Mouse (Mus musculus) limb, embryonic 10.5 days (tissue): ENCODE results near the gene Dolpp1. TPM values are rescaled to one million over a fixed set of nuclear protein-coding genes. Genes with fewer than 3 reads are reported as not detected.
A peak's percentile ranks its signal among the peaks of the same experiment; 100 is the strongest.

ENCODE experiments used
- DNase-seq: peaks from one replicate; pipeline ENCODE4 v3.0.0-alpha.2; 2017; ENCODE audit warnings: low spot score
- H3K27ac ChIP-seq: fragments of 300-500 bp; sonication (generic); 2 replicates; pipeline ENCODE4 v1.5.1; 2016; ENCODE audit warnings: mild to moderate bottlenecking
- H3K27me3 ChIP-seq: fragments of 300-500 bp; sonication (generic); 2 replicates; pipeline ENCODE4 v1.6.1; 2016; ENCODE audit warnings: low read depth, mild to moderate bottlenecking; ENCODE audit not compliant: poor library complexity, severe bottlenecking
- H3K36me3 ChIP-seq: fragments of 300-500 bp; sonication (generic); 2 replicates; pipeline ENCODE4 v1.6.1; 2016; ENCODE audit warnings: mild to moderate bottlenecking, moderate library complexity
- H3K4me1 ChIP-seq: fragments of 300-500 bp; sonication (generic); 2 replicates; pipeline ENCODE4 v1.6.1; 2016
- H3K4me3 ChIP-seq: fragments of 300-500 bp; sonication (generic); 2 replicates; pipeline ENCODE4 v1.5.1; 2016; ENCODE audit warnings: mild to moderate bottlenecking, moderate library complexity
- H3K9me3 ChIP-seq: fragments of 300-500 bp; sonication (generic); replicated peaks from 2 replicates; pipeline ENCODE4 v1.6.1; 2016; ENCODE audit warnings: mild to moderate bottlenecking
- WGBS: fragments of 180-500 bp; shearing (Covaris S2); methylation state at CpG from one replicate; pipeline ENCODE4 v1.1.7; 2016; 5-methylcytosine and 5-hydroxymethylcytosine counted together
- polyA plus RNA-seq: library from polyadenylated mRNA; unstranded; fragments of >200 nt; fragmentation: Nextera tagmentation; extraction: Ambion mirVana; gene quantifications from 2 replicates; pipeline ENCODE4 v1.2.1, GENCODE M21; 2016

Dolpp1 gene
- polyA plus RNA-seq, 1 experiment from 2014 or later, result 45.4 TPM

- peaks cover 34% of the 10 kb centered on the region for H3K4me1 ChIP-seq
- no peak overlapping the region for H3K4me3 ChIP-seq
- no peak overlapping the region for H3K27ac ChIP-seq
- 69% methylated on average over 5 of the region's 5 CpGs for WGBS
- H3K36me3 ChIP-seq, result peaks cover 19% of the 10 kb centered on the region
- H3K27me3 ChIP-seq, result no peaks in the 10 kb centered on the region
- no peaks in the 10 kb centered on the region for H3K9me3 ChIP-seq
- no peak for DNase-seq
Measured at GRCm38 (mm10) chr2:30362865-30363264, 29.2 kb upstream of the Dolpp1 start.

- H3K27ac ChIP-seq, result peak within 1 kb of the TSS; percentile 85
- peak; percentile 94 for DNase-seq
- no peaks in the 10 kb centered on the region for H3K9me3 ChIP-seq
- peaks cover 22% of the 10 kb centered on the region for H3K4me1 ChIP-seq
- peaks cover 30% of the 10 kb centered on the region for H3K36me3 ChIP-seq
- H3K4me3 ChIP-seq, result peak within 1 kb of the TSS; percentile 79
- no peaks in the 10 kb centered on the region for H3K27me3 ChIP-seq
- WGBS, result under 1% methylated on average over 54 of the region's 54 CpGs
Measured at GRCm38 (mm10) chr2:30363773-30364650, 28.0 kb upstream of the Dolpp1 start, which contains the start of gene Miga2. TSS of gene Miga2 (plus strand) at chr2:30364233.

GRCm38 (mm10) chr2:30365281-30366069, 26.6 kb upstream of the Dolpp1 start:
- DNase-seq, result no peak
- H3K4me1 ChIP-seq, result peaks cover 16% of the 10 kb centered on the region
- no peaks in the 10 kb centered on the region for H3K27me3 ChIP-seq
- WGBS, result 90% methylated on average over 2 of the region's 2 CpGs
- no peaks in the 10 kb centered on the region for H3K9me3 ChIP-seq
- H3K27ac ChIP-seq, result no peak overlapping the region
- H3K4me3 ChIP-seq, result peak overlapping the region; percentile 79
- H3K36me3 ChIP-seq, result peaks cover 45% of the 10 kb centered on the region

GRCm38 (mm10) chr2:30366203-30366602, 25.9 kb upstream of the Dolpp1 start:
- no peak overlapping the region for H3K27ac ChIP-seq
- no peak for DNase-seq
- no peaks in the 10 kb centered on the region for H3K9me3 ChIP-seq
- H3K27me3 ChIP-seq, result no peaks in the 10 kb centered on the region
- H3K36me3 ChIP-seq, result peaks cover 52% of the 10 kb centered on the region
- H3K4me3 ChIP-seq, result no peak overlapping the region
- peaks cover 16% of the 10 kb centered on the region for H3K4me1 ChIP-seq
- WGBS, result 91% methylated on average over 5 of the region's 5 CpGs

- Histone ChIP-seq H3K9me3 (no peaks in the 10 kb centered on the region), H3K27ac (no peak overlapping the region), H3K27me3 (no peaks in the 10 kb centered on the region), H3K4me3 (no peak overlapping the region), H3K36me3 (peaks cover 98% of the 10 kb centered on the region), H3K4me1 (no peaks in the 10 kb centered on the region)
- DNase-seq, result no peak
- 96% methylated on average over 8 of the region's 8 CpGs for whole genome bisulfite sequencing
Measured at GRCm38 (mm10) chr2:30371544-30371943, 20.5 kb upstream of the Dolpp1 start.

GRCm38 (mm10) chr2:30372726-30373125, 19.3 kb upstream of the Dolpp1 start:
- Histone ChIP-seq H3K9me3 (no peaks in the 10 kb centered on the region), H3K36me3 (peaks cover 98% of the 10 kb centered on the region), H3K27me3 (no peaks in the 10 kb centered on the region), H3K27ac (no peak overlapping the region), H3K4me3 (no peak overlapping the region), H3K4me1 (no peaks in the 10 kb centered on the region)
- DNase-seq, result no peak
- WGBS, result 95% methylated on average over 5 of the region's 5 CpGs

- 93% methylated on average over 10 of the region's 10 CpGs for WGBS
- Histone ChIP-seq H3K36me3 (peaks cover 98% of the 10 kb centered on the region), H3K27ac (no peak overlapping the region), H3K27me3 (no peaks in the 10 kb centered on the region), H3K9me3 (no peaks in the 10 kb centered on the region), H3K4me1 (no peaks in the 10 kb centered on the region), H3K4me3 (no peak overlapping the region)
- no peak for DNase-seq
Measured at GRCm38 (mm10) chr2:30375893-30376292, 16.2 kb upstream of the Dolpp1 start.

GRCm38 (mm10) chr2:30377721-30378120, 14.3 kb upstream of the Dolpp1 start:
- Histone ChIP-seq H3K27me3 (no peaks in the 10 kb centered on the region), H3K4me3 (no peak overlapping the region), H3K4me1 (no peaks in the 10 kb centered on the region), H3K9me3 (no peaks in the 10 kb centered on the region), H3K36me3 (peaks cover 98% of the 10 kb centered on the region), H3K27ac (no peak overlapping the region)
- WGBS, result 84% methylated on average over 5 of the region's 5 CpGs
- DNase-seq, result no peak

- peaks cover 98% of the 10 kb centered on the region for H3K36me3 ChIP-seq
- no peaks in the 10 kb centered on the region for H3K27me3 ChIP-seq
- H3K4me1 ChIP-seq, result no peaks in the 10 kb centered on the region
- H3K27ac ChIP-seq, result no peak overlapping the region
- no peak overlapping the region for H3K4me3 ChIP-seq
- no peaks in the 10 kb centered on the region for H3K9me3 ChIP-seq
- no peak for DNase-seq
- 93% methylated on average over 7 of the region's 7 CpGs for WGBS
Measured at GRCm38 (mm10) chr2:30379307-30379706, 12.7 kb upstream of the Dolpp1 start.

- Histone ChIP-seq H3K4me1 (no peaks in the 10 kb centered on the region), H3K4me3 (no peak overlapping the region), H3K27me3 (no peaks in the 10 kb centered on the region), H3K27ac (peak overlapping the region; percentile 33; the same call in 1 of the 2 replicates), H3K36me3 (peaks cover 100% of the 10 kb centered on the region), H3K9me3 (no peaks in the 10 kb centered on the region)
- 93% methylated on average over 10 of the region's 10 CpGs for WGBS
- DNase-seq, result no peak
Measured at GRCm38 (mm10) chr2:30380564-30381376, 11.3 kb upstream of the Dolpp1 start.

GRCm38 (mm10) chr2:30381377-30381725, 10.7 kb upstream of the Dolpp1 start:
- peaks cover 95% of the 10 kb centered on the region for H3K36me3 ChIP-seq
- no peaks in the 10 kb centered on the region for H3K9me3 ChIP-seq
- 95% methylated on average over 4 of the region's 4 CpGs for whole genome bisulfite sequencing
- no peak overlapping the region for H3K27ac ChIP-seq
- no peaks in the 10 kb centered on the region for H3K27me3 ChIP-seq
- no peaks in the 10 kb centered on the region for H3K4me1 ChIP-seq
- H3K4me3 ChIP-seq, result no peak overlapping the region
- no peak for DNase-seq

- Histone ChIP-seq H3K9me3 (no peaks in the 10 kb centered on the region), H3K27me3 (no peaks in the 10 kb centered on the region), H3K36me3 (peaks cover 60% of the 10 kb centered on the region), H3K27ac (no peak overlapping the region), H3K4me3 (no peak overlapping the region), H3K4me1 (no peaks in the 10 kb centered on the region)
- no peak for DNase-seq
- 90% methylated on average over 5 of the region's 5 CpGs for WGBS
Measured at GRCm38 (mm10) chr2:30384814-30385213, 7.2 kb upstream of the Dolpp1 start.
